Mouse (Mus musculus) stomach, postnatal 0 days (tissue): ENCODE data around the gene Rfx1.

Experiments
- CTCF ChIP-seq: IDR thresholded peaks from 2 replicates; pipeline ENCODE4 v1.5.1; 2016; ENCODE audit warnings: antibody characterized with exemption, low read depth, mild to moderate bottlenecking, moderate library complexity
- EP300 ChIP-seq: optimal IDR thresholded peaks from 2 replicates; pipeline ENCODE3; 2016; ENCODE audit warnings: antibody characterized with exemption

- no peak for TF ChIP-seq CTCF
- TF ChIP-seq EP300: no peak
Measured at GRCm38 (mm10) chr8:84070667-84071066, 4.0 kb downstream of the Rfx1 start.
